In the genomic region with DNA sequence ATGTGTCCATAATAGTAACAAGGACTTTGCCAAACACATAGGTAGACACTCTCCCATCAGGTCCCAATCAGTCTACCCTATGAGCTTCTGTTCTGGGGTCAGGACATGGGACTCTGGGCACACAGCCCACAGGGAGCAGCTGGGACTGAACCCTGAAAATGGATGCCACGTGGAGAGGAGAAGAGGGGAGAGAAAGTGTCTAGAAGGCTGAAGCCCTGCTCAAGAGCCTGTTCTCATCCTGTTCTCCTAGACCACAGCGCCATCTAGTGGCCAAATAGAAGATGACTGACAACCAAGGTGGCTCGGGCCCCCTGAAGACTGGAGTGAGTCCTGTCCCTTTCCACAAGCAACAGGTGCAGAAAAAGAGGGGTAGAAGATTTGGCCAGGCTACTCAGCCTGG, we compare ENCODE assay signal across 8 mouse cellular contexts.
A peak's percentile ranks its signal among the peaks of the same experiment; 100 is the strongest.
DNase-seq lines count a peak whose midpoint lies in the region; ATAC-seq lines count a peak whose summit lies in the region.

No protein-coding gene starts in this region.

- peaks cover 8% of the 10 kb centered on the region for H3K4me1 ChIP-seq in forebrain, embryonic 15.5 days
- H3K4me1 ChIP-seq in hindbrain, embryonic 15.5 days (replicated peaks): peaks cover 6% of the 10 kb centered on the region

- no peaks in the 10 kb centered on the region for H3K36me3 ChIP-seq in forebrain, embryonic 15.5 days
- H3K36me3 ChIP-seq in hindbrain, embryonic 15.5 days: no peaks in the 10 kb centered on the region

- H3K4me3 ChIP-seq in forebrain, embryonic 15.5 days: no peak overlapping the region
- H3K4me3 ChIP-seq in hindbrain, embryonic 15.5 days: no peak overlapping the region

- H3K27ac ChIP-seq in forebrain, embryonic 15.5 days (replicated peaks): no peak overlapping the region
- no peak overlapping the region for H3K27ac ChIP-seq in hindbrain, embryonic 15.5 days (replicated peaks)

- no peak overlapping the region for H3K9ac ChIP-seq in forebrain, embryonic 15.5 days (replicated peaks)
- no peak overlapping the region for H3K9ac ChIP-seq in hindbrain, embryonic 15.5 days

- no peaks in the 10 kb centered on the region for H3K9me3 ChIP-seq in forebrain, embryonic 15.5 days
- no peaks in the 10 kb centered on the region for H3K9me3 ChIP-seq in hindbrain, embryonic 15.5 days

- H3K27me3 ChIP-seq in forebrain, embryonic 15.5 days: no peaks in the 10 kb centered on the region
- H3K27me3 ChIP-seq in hindbrain, embryonic 15.5 days: no peaks in the 10 kb centered on the region

- 12% methylated on average over 3 of the region's 3 CpGs for WGBS in forebrain, embryonic 15.5 days
- WGBS in hindbrain, embryonic 15.5 days: 3% methylated on average over 3 of the region's 3 CpGs

- peak; percentile 75 for DNase-seq in R1 (ENCODE audit: low read depth, low spot score)
- peak; percentile 54 for DNase-seq in cerebellum, adult 11-12 months
- peak; percentile 65 to 81 for DNase-seq in layer of hippocampus, postnatal 25 days (ENCODE audit: extremely low spot score in 1 of 2, low spot score in 1 of 2)
- DNase-seq in right cerebral cortex, postnatal 25 days: peak; percentile 64

- H3K4me2 ChIP-seq in forebrain, embryonic 15.5 days (replicated peaks): no peak overlapping the region
- H3K4me2 ChIP-seq in hindbrain, embryonic 15.5 days: no peak overlapping the region

- peak; percentile 64 for ATAC-seq in forebrain, embryonic 15.5 days (replicated peaks)
- ATAC-seq in hindbrain, embryonic 15.5 days (ENCODE audit: low FRiP score, low read depth): peak; percentile 59
- peak; percentile 70 for ATAC-seq in megakaryocyte progenitor cell, adult 5-6 weeks (replicated peaks; ENCODE audit: poor library complexity)
- ATAC-seq in inflammation-experienced regulatory T-cells, adult 6 months: no peak
